14 mouse cellular contexts compared by ENCODE assay signal in genomic region chr13:118731850-118732552, GRCm38 (mm10).
DNase-seq lines count a peak whose midpoint lies in the region; ATAC-seq and TF ChIP-seq lines count a peak whose summit lies in the region.
"Had no signal": no experiment of that assay in that cellular context is flagged by ENCODE, and none has a peak within 500 bp of the region (broad histone marks: within the 10 kb centered on the region; RNA-seq: fewer than 3 reads in every experiment).

No protein-coding gene starts in this region.

- 0 out of 2 replicates have a peak, but pooled peaks cover 2% of the 10 kb centered on the region for H3K4me1 ChIP-seq in heart, embryonic 12.5 days (replicated peaks)
- no peaks in the 10 kb centered on the region for H3K4me1 ChIP-seq in lung, embryonic 16.5 days (replicated peaks; ENCODE audit: control insufficient read depth, insufficient read depth, low read length)
- H3K4me1 ChIP-seq in lung, adult 2 months (ENCODE audit: control insufficient read depth, insufficient read depth, low read length) = no peaks in the 10 kb centered on the region
- peaks cover 9% of the 10 kb centered on the region; the same call in 1 of the 2 replicates for H3K4me1 ChIP-seq in limb, embryonic 11.5 days (ENCODE audit: control insufficient read depth, insufficient read depth, low read length)
- H3K4me1 ChIP-seq: midbrain, embryonic 12.5 days had no signal

- TF ChIP-seq CTCF in lung, adult 2 months (IDR thresholded peaks at IDR 0.05; ENCODE audit: insufficient read depth, low read length) = no peak

- peak overlapping the region; percentile 61 for H3K4me2 ChIP-seq in heart, embryonic 12.5 days
- peak overlapping the region; percentile 49 for H3K4me2 ChIP-seq in lung, embryonic 16.5 days (ENCODE audit: low read depth, low read length)
- H3K4me2 ChIP-seq in limb, embryonic 11.5 days (ENCODE audit: low read depth, severe bottlenecking) = peak overlapping the region; percentile 34
- H3K4me2 ChIP-seq: midbrain, embryonic 12.5 days had no signal

- H3K9me3 ChIP-seq in heart, embryonic 12.5 days (replicated peaks) = no peaks in the 10 kb centered on the region
- H3K9me3 ChIP-seq in lung, embryonic 16.5 days (ENCODE audit: control insufficient read depth, low read length) = no peaks in the 10 kb centered on the region
- no peaks in the 10 kb centered on the region for H3K9me3 ChIP-seq in limb, embryonic 11.5 days (ENCODE audit: control insufficient read depth, low read length)
- H3K9me3 ChIP-seq: midbrain, embryonic 12.5 days had no signal

- no peak for ATAC-seq in heart, embryonic 12.5 days (ENCODE audit: insufficient number of reproducible peaks, low FRiP score)
- no peak for ATAC-seq in lung, embryonic 16.5 days (ENCODE audit: low read depth)
- ATAC-seq in limb, embryonic 11.5 days (ENCODE audit: insufficient number of reproducible peaks, low FRiP score, low TSS enrichment, low read depth) = no peak
- ATAC-seq in CD4-positive, CD25-positive, alpha-beta regulatory T cell, adult 4 months = no peak

- TF ChIP-seq POLR2A in lung, adult 2 months (IDR thresholded peaks at IDR 0.05; ENCODE audit: borderline replicate concordance, extremely low read depth, low read depth, low read length) = no peak

- H3K36me3 ChIP-seq in heart, embryonic 12.5 days = no peaks in the 10 kb centered on the region
- no peaks in the 10 kb centered on the region for H3K36me3 ChIP-seq in lung, embryonic 16.5 days (ENCODE audit: control insufficient read depth, insufficient read depth, low read length)
- H3K36me3 ChIP-seq in limb, embryonic 11.5 days (ENCODE audit: control insufficient read depth, insufficient read depth, low read length) = no peaks in the 10 kb centered on the region
- H3K36me3 ChIP-seq: midbrain, embryonic 12.5 days had no signal

- H3K9ac ChIP-seq in heart, embryonic 12.5 days = no peak overlapping the region
- H3K9ac ChIP-seq in lung, embryonic 16.5 days (ENCODE audit: low read length) = no peak overlapping the region
- H3K9ac ChIP-seq in limb, embryonic 11.5 days (ENCODE audit: low read length) = no peak overlapping the region
- H3K9ac ChIP-seq: midbrain, embryonic 12.5 days had no signal

- peak overlapping the region; percentile 10; the same call in 1 of the 2 replicates for H3K4me3 ChIP-seq in heart, embryonic 12.5 days
- peak overlapping the region; percentile 12 for H3K4me3 ChIP-seq in lung, embryonic 16.5 days (ENCODE audit: low read length)
- no peak overlapping the region for H3K4me3 ChIP-seq in lung, adult 2 months (replicated peaks; ENCODE audit: extremely low read depth, low read depth, low read length)
- no peak overlapping the region for H3K4me3 ChIP-seq in limb, embryonic 11.5 days (ENCODE audit: low read depth, low read length)
- H3K4me3 ChIP-seq: midbrain, embryonic 12.5 days had no signal

- WGBS in heart, embryonic 12.5 days = 40% methylated on average over 12 of the region's 12 CpGs
- 25% methylated on average over 12 of the region's 12 CpGs for WGBS in lung, embryonic 16.5 days
- WGBS in lung, adult 2 months = 32% methylated on average over 12 of the region's 12 CpGs
- WGBS in limb, embryonic 11.5 days = 28% methylated on average over 12 of the region's 12 CpGs

- no peaks in the 10 kb centered on the region for H3K27me3 ChIP-seq in heart, embryonic 12.5 days (replicated peaks)
- no peaks in the 10 kb centered on the region for H3K27me3 ChIP-seq in lung, embryonic 16.5 days (ENCODE audit: control insufficient read depth, insufficient read depth, low read depth, low read length)
- no peaks in the 10 kb centered on the region for H3K27me3 ChIP-seq in limb, embryonic 11.5 days (ENCODE audit: control insufficient read depth, insufficient read depth, low read length)
- H3K27me3 ChIP-seq: CH12.LX; midbrain, embryonic 12.5 days had no signal

- H3K27ac ChIP-seq in heart, embryonic 12.5 days (ENCODE audit: poor library complexity, severe bottlenecking) = no peak overlapping the region
- H3K27ac ChIP-seq in lung, embryonic 16.5 days (ENCODE audit: low read length) = 0 out of 2 replicates have a peak overlapping the region, but pooled peaks have one; percentile 3
- H3K27ac ChIP-seq in limb, embryonic 11.5 days (replicated peaks; ENCODE audit: low read depth, low read length) = 0 out of 2 replicates have a peak overlapping the region, but pooled peaks have one; percentile 42
- H3K27ac ChIP-seq: midbrain, embryonic 12.5 days had no signal

- DNase-seq in heart, adult 11 months = no peak
- DNase-seq in lung, adult 2 months = no peak
- DNase-seq in limb, embryonic 11.5 days (ENCODE audit: low spot score) = peak; percentile 25
- no peak for DNase-seq in urinary bladder, postnatal 10 days (ENCODE audit: low spot score)
- DNase-seq in embryo, embryonic 11 days = no peak
- DNase-seq: cerebellum, postnatal 10 days; gastrocnemius, postnatal 14 days; kidney, adult 2 months; thymus, adult 18-20 months had no signal

Comparison
In these comparisons a context has a peak if more than half of its experiments do, and no peak if none do; other contexts are left out.
1. H3K4me3 ChIP-seq: peak in heart, embryonic 12.5 days (single experiment) and lung, embryonic 16.5 days (single experiment); none in lung, adult 2 months (single experiment) and limb, embryonic 11.5 days (single experiment).
2. Peak in every context shown above with its lines, with median percentiles within 50 percentile points of each other: H3K4me2 ChIP-seq.